Mouse (Mus musculus) ovary, postnatal 36 days (tissue): ENCODE results near the gene Dnajc5g.

Experiments used
- DNase-seq: peaks from one replicate; pipeline ENCODE4 v3.0.0; 2022; ENCODE audit warnings: low spot score, mixed read lengths

Gene Dnajc5g

GRCm38 (mm10) chr5:31108000-31108490, 2.0 kb downstream of the Dnajc5g start, which contains the start of gene Slc30a3:
Gene Slc30a3, minus strand, starts transcription at chr5:31108237.
- no peak for DNase-seq

- DNase-seq: no peak
Measured at GRCm38 (mm10) chr5:31110781-31111180, 4.7 kb downstream of the Dnajc5g start.

- DNase-seq: no peak
Measured at GRCm38 (mm10) chr5:31116354-31116753, 10.3 kb downstream of the Dnajc5g start, which contains the start of gene Trim54. Gene Trim54, plus strand, starts transcription at chr5:31116712.

- no peak for DNase-seq
Measured at GRCm38 (mm10) chr5:31116912-31117311, 10.8 kb downstream of the Dnajc5g start.

- no peak for DNase-seq
Measured at GRCm38 (mm10) chr5:31121111-31121510, 15.0 kb downstream of the Dnajc5g start.

- DNase-seq: no peak
Measured at GRCm38 (mm10) chr5:31123481-31123880, 17.4 kb downstream of the Dnajc5g start.

- DNase-seq: no peak
Measured at GRCm38 (mm10) chr5:31126050-31126449, 20.0 kb downstream of the Dnajc5g start.

- DNase-seq: no peak
Measured at GRCm38 (mm10) chr5:31136730-31137424, 30.8 kb downstream of the Dnajc5g start.

- DNase-seq: no peak
Measured at GRCm38 (mm10) chr5:31137658-31138057, 31.6 kb downstream of the Dnajc5g start.

- DNase-seq: no peak
Measured at GRCm38 (mm10) chr5:31138241-31138967, 32.3 kb downstream of the Dnajc5g start, which contains the start of gene Ucn. Gene Ucn, minus strand, starts transcription at chr5:31138829.

- DNase-seq: no peak
Measured at GRCm38 (mm10) chr5:31138968-31139425, 32.9 kb downstream of the Dnajc5g start.

GRCm38 (mm10) chr5:31149781-31150180, 43.7 kb downstream of the Dnajc5g start:
- no peak for DNase-seq

- no peak for DNase-seq
Measured at GRCm38 (mm10) chr5:31151746-31152145, 45.7 kb downstream of the Dnajc5g start.

GRCm38 (mm10) chr5:31153516-31154151, 47.5 kb downstream of the Dnajc5g start:
- DNase-seq: no peak

GRCm38 (mm10) chr5:31154152-31154553, 48.1 kb downstream of the Dnajc5g start, which contains the start of gene Mpv17:
Gene Mpv17, minus strand, starts transcription at chr5:31154251.
- DNase-seq: peak; percentile 80
